Comparison of ENCODE assay signal across 21 mouse cellular contexts in genomic region chr8:94862487-94863220, GRCm38 (mm10). TPM values are rescaled to one million over a fixed set of nuclear protein-coding genes. Genes with fewer than 3 reads are reported as not detected.
DNase-seq lines count a peak whose midpoint lies in the region; ATAC-seq and TF ChIP-seq lines count a peak whose summit lies in the region.
"Had no signal": no experiment of that assay in that cellular context is flagged by ENCODE, and none has a peak within 500 bp of the region (broad histone marks: within the 10 kb centered on the region; RNA-seq: fewer than 3 reads in every experiment).

No protein-coding gene starts in this region.

- ATAC-seq in heart, embryonic 14.5 days (ENCODE audit: insufficient number of reproducible peaks, insufficient read depth, low FRiP score, low read depth), result peak; percentile 13; the same call in 1 of the 2 replicates
- ATAC-seq in G1E (ENCODE audit: extremely low read depth, insufficient number of reproducible peaks, low FRiP score, poor library complexity, severe bottlenecking), result no peak
- ATAC-seq in liver, embryonic 13.5 days (ENCODE audit: low read depth), result no peak
- no peak for ATAC-seq in midbrain, embryonic 14.5 days (ENCODE audit: low FRiP score, low TSS enrichment)
- ATAC-seq: forebrain, embryonic 14.5 days; hindbrain, embryonic 16.5 days had no signal

- 72% methylated on average over 12 of the region's 12 CpGs for WGBS in heart, embryonic 14.5 days
- WGBS in liver, embryonic 13.5 days (ENCODE audit: insufficient replicate concordance), result 66% methylated on average over 12 of the region's 12 CpGs
- 91% methylated on average over 12 of the region's 12 CpGs for whole genome bisulfite sequencing in midbrain, embryonic 14.5 days

- no peaks in the 10 kb centered on the region for H3K27me3 ChIP-seq in heart, embryonic 14.5 days (ENCODE audit: control insufficient read depth, insufficient read depth, low read length)
- no peaks in the 10 kb centered on the region; the same call in 1 of the 2 replicates for H3K27me3 ChIP-seq in G1E (ENCODE audit: insufficient read depth, low read length)
- H3K27me3 ChIP-seq in liver, embryonic 13.5 days, result no peaks in the 10 kb centered on the region
- H3K27me3 ChIP-seq in midbrain, embryonic 14.5 days (ENCODE audit: control insufficient read depth, insufficient read depth, low read length), result no peaks in the 10 kb centered on the region
- H3K27me3 ChIP-seq: midbrain, embryonic 12.5 days had no signal

- no peak for TF ChIP-seq CTCF in G1E (IDR thresholded peaks at IDR 0.05; ENCODE audit: low read depth, low read length)

- DNase-seq in heart, adult 18-20 months, result no peak
- peak; percentile 62 for DNase-seq in kidney, postnatal 14 days
- no peak for DNase-seq in kidney, adult 11 months
- no peak for DNase-seq in G1E (ENCODE audit: low spot score)
- no peak for DNase-seq in liver, embryonic 13.5 days
- no peak for DNase-seq in midbrain, embryonic 14.5 days
- DNase-seq in spleen, postnatal 10 days (ENCODE audit: low spot score in 2 of 2), result no peak
- DNase-seq: adrenal gland, postnatal 10 days; cerebellum, adult 9-11 months; embryo, embryonic 11 days; layer of hippocampus, postnatal 36 days; retina, postnatal 1 day had no signal

- H3K9ac ChIP-seq in heart, embryonic 14.5 days (ENCODE audit: low read length), result no peak overlapping the region
- peak overlapping the region; percentile 24; the same call in 1 of the 2 replicates for H3K9ac ChIP-seq in liver, embryonic 13.5 days
- H3K9ac ChIP-seq in midbrain, embryonic 14.5 days (replicated peaks; ENCODE audit: low read length), result no peak overlapping the region
- H3K9ac ChIP-seq: midbrain, embryonic 12.5 days had no signal

- H3K27ac ChIP-seq in heart, embryonic 14.5 days (replicated peaks in 1 of 2; ENCODE audit: control insufficient read depth in 1 of 2, insufficient read depth in 1 of 2, low read depth in 2 of 2, low read length in 2 of 2), result peak overlapping the region; percentile 62 to 63; a peak in 2 of 4 replicates
- H3K27ac ChIP-seq in liver, embryonic 13.5 days, result peak overlapping the region; percentile 76
- H3K27ac ChIP-seq in midbrain, embryonic 14.5 days (replicated peaks; ENCODE audit: low read depth, low read length), result no peak overlapping the region
- H3K27ac ChIP-seq: macrophage; midbrain, embryonic 12.5 days had no signal

- peaks cover 88% of the 10 kb centered on the region for H3K36me3 ChIP-seq in heart, embryonic 14.5 days (ENCODE audit: control insufficient read depth, insufficient read depth, low read length)
- peaks cover 86% of the 10 kb centered on the region for H3K36me3 ChIP-seq in G1E (replicated peaks)
- H3K36me3 ChIP-seq in liver, embryonic 13.5 days, result peaks cover 83% of the 10 kb centered on the region
- H3K36me3 ChIP-seq in midbrain, embryonic 14.5 days (ENCODE audit: control insufficient read depth, insufficient read depth, low read length), result peaks cover 62% of the 10 kb centered on the region

- no peak overlapping the region for H3K4me2 ChIP-seq in heart, embryonic 14.5 days (ENCODE audit: low read length)
- H3K4me2 ChIP-seq in liver, embryonic 13.5 days, result peak overlapping the region; percentile 2; the same call in 1 of the 2 replicates
- no peak overlapping the region for H3K4me2 ChIP-seq in midbrain, embryonic 14.5 days (ENCODE audit: low read length)
- H3K4me2 ChIP-seq: midbrain, embryonic 12.5 days had no signal

- H3K4me1 ChIP-seq in heart, embryonic 14.5 days (ENCODE audit: control insufficient read depth in 2 of 2, insufficient read depth in 2 of 2, low read length in 2 of 2), result peaks cover 0 to 9% of the 10 kb centered on the region in 2 experiments; a peak in 1 of 4 replicates
- peaks cover 89% of the 10 kb centered on the region for H3K4me1 ChIP-seq in G1E (ENCODE audit: insufficient read depth, low read depth, low read length)
- H3K4me1 ChIP-seq in liver, embryonic 13.5 days (replicated peaks), result peaks cover 72% of the 10 kb centered on the region
- peaks cover 6% of the 10 kb centered on the region for H3K4me1 ChIP-seq in midbrain, embryonic 14.5 days (ENCODE audit: control insufficient read depth, insufficient read depth, low read length)

- H3K4me3 ChIP-seq in heart, embryonic 14.5 days (ENCODE audit: control insufficient read depth in 1 of 2, insufficient read depth in 1 of 2, low read depth in 1 of 2, low read length in 2 of 2), result no peak overlapping the region
- peak overlapping the region; percentile 42; the same call in 1 of the 2 replicates for H3K4me3 ChIP-seq in G1E (ENCODE audit: low read depth, low read length)
- no peak overlapping the region for H3K4me3 ChIP-seq in liver, embryonic 13.5 days (replicated peaks)
- no peak overlapping the region for H3K4me3 ChIP-seq in midbrain, embryonic 14.5 days (replicated peaks; ENCODE audit: low read depth, low read length)
- H3K4me3 ChIP-seq: midbrain, embryonic 12.5 days; myocyte had no signal

- H3K9me3 ChIP-seq in heart, embryonic 14.5 days (ENCODE audit: control insufficient read depth, low read length), result no peaks in the 10 kb centered on the region
- no peaks in the 10 kb centered on the region for H3K9me3 ChIP-seq in G1E (replicated peaks)
- H3K9me3 ChIP-seq in liver, embryonic 13.5 days (replicated peaks), result no peaks in the 10 kb centered on the region
- no peaks in the 10 kb centered on the region for H3K9me3 ChIP-seq in midbrain, embryonic 14.5 days (ENCODE audit: control insufficient read depth, low read length)
- H3K9me3 ChIP-seq: midbrain, embryonic 12.5 days had no signal

RNA-seq across cellular contexts. Expression of gene Polr2c, which starts 5.4 kb away (rescaled TPM):
- polyA plus RNA-seq in heart, embryonic 14.5 days (2014; fragmentation: Nextera tagmentation; extraction: Ambion mirVana), result 126 and 129 TPM in 2 replicates
- total RNA-seq in heart, adult 18-20 months (2021), result 10 to 100 TPM; 62.3 to 65.6 TPM
- total RNA-seq in G1E (2014; fragmentation: Nextera tagmentation) (92.6 and 95.8 TPM in 2 replicates), G1E (2017) (65.5 and 66.1 TPM in 2 replicates)
- polyA plus RNA-seq in G1E (2012), result 18.5 and 33.8 TPM in 2 replicates
- 94.5 and 95.3 TPM in 2 replicates for polyA plus RNA-seq in liver, embryonic 13.5 days (2015; fragmentation: Nextera tagmentation; extraction: Ambion mirVana)
- polyA plus RNA-seq in midbrain, embryonic 14.5 days (2014; fragmentation: Nextera tagmentation; extraction: Ambion mirVana), result 117 and 127 TPM in 2 replicates

RNA-seq across cellular contexts. Expression of gene Dok4, which starts 13.5 kb away (rescaled TPM):
- polyA plus RNA-seq in heart, embryonic 14.5 days (2014; fragmentation: Nextera tagmentation; extraction: Ambion mirVana), result 27.8 and 28.2 TPM in 2 replicates
- 10 to 100 TPM; 11.9 to 16.6 TPM for total RNA-seq in heart, adult 18-20 months (2021)
- total RNA-seq in G1E (2014; fragmentation: Nextera tagmentation) (0.53 and 3.7 TPM in 2 replicates), G1E (2017) (0.93 and 1.2 TPM in 2 replicates)
- polyA plus RNA-seq in G1E (2012), result 0.51 and 0.72 TPM in 2 replicates
- polyA plus RNA-seq in liver, embryonic 13.5 days (2015; fragmentation: Nextera tagmentation; extraction: Ambion mirVana), result 9.3 and 9.8 TPM in 2 replicates
- polyA plus RNA-seq in midbrain, embryonic 14.5 days (2014; fragmentation: Nextera tagmentation; extraction: Ambion mirVana), result 65.0 and 77.9 TPM in 2 replicates

RNA-seq across cellular contexts. Expression of gene Ciapin1, which starts 24.5 kb away (rescaled TPM):
- polyA plus RNA-seq in heart, embryonic 14.5 days (2014; fragmentation: Nextera tagmentation; extraction: Ambion mirVana), result 72.7 and 80.2 TPM in 2 replicates
- total RNA-seq in heart, adult 18-20 months (2021), result 10 to 100 TPM; 66.6 to 74.8 TPM
- total RNA-seq in G1E (2014; fragmentation: Nextera tagmentation), result 56.3 and 75.9 TPM in 2 replicates
- total RNA-seq in G1E (2017), result 54.0 and 61.0 TPM in 2 replicates
- polyA plus RNA-seq in G1E (2012), result 450 and 629 TPM in 2 replicates
- 66.7 and 68.0 TPM in 2 replicates for polyA plus RNA-seq in liver, embryonic 13.5 days (2015; fragmentation: Nextera tagmentation; extraction: Ambion mirVana)
- 166 and 200 TPM in 2 replicates for polyA plus RNA-seq in midbrain, embryonic 14.5 days (2014; fragmentation: Nextera tagmentation; extraction: Ambion mirVana)

RNA-seq across cellular contexts. Expression of gene Coq9, which starts 24.5 kb away (rescaled TPM):
- 175 and 181 TPM in 2 replicates for polyA plus RNA-seq in heart, embryonic 14.5 days (2014; fragmentation: Nextera tagmentation; extraction: Ambion mirVana)
- 100 to 1,000 TPM; 627 to 660 TPM for total RNA-seq in heart, adult 18-20 months (2021)
- total RNA-seq in G1E (2014; fragmentation: Nextera tagmentation) (60.7 and 68.8 TPM in 2 replicates), G1E (2017) (38.2 and 49.3 TPM in 2 replicates)
- 109 and 133 TPM in 2 replicates for polyA plus RNA-seq in G1E (2012)
- polyA plus RNA-seq in liver, embryonic 13.5 days (2015; fragmentation: Nextera tagmentation; extraction: Ambion mirVana), result 51.4 and 51.5 TPM in 2 replicates
- polyA plus RNA-seq in midbrain, embryonic 14.5 days (2014; fragmentation: Nextera tagmentation; extraction: Ambion mirVana), result 54.9 and 56.0 TPM in 2 replicates

RNA-seq across cellular contexts. Expression of gene Ccl17, which starts 52.4 kb away (rescaled TPM):
- 0.45 TPM in 1 of 2 replicates, not detected in the other for polyA plus RNA-seq in heart, embryonic 14.5 days (2014; fragmentation: Nextera tagmentation; extraction: Ambion mirVana)
- 1 to 10 TPM in 1 of 2 experiments, not detected in 1; 1.5 TPM for total RNA-seq in heart, adult 18-20 months (2021)
- not detected in 2 replicates for total RNA-seq in G1E (2014; fragmentation: Nextera tagmentation)
- not detected in 2 replicates for total RNA-seq in G1E (2017)
- not detected in 2 replicates for polyA plus RNA-seq in G1E (2012)
- 0.36 and 0.48 TPM in 2 replicates for polyA plus RNA-seq in liver, embryonic 13.5 days (2015; fragmentation: Nextera tagmentation; extraction: Ambion mirVana)
- polyA plus RNA-seq in midbrain, embryonic 14.5 days (2014; fragmentation: Nextera tagmentation; extraction: Ambion mirVana), result 0.81 TPM in 1 of 2 replicates, not detected in the other
- total RNA-seq: heart, postnatal 10 days; MEL; neutrophil, adult 5-6 weeks had no signal
- polyA plus RNA-seq: macrophage; midbrain, embryonic 12.5 days had no signal
